Mouse (Mus musculus) heart, embryonic 12.5 days (tissue): ENCODE measurements around the gene Myh6. TPM values are rescaled to one million over a fixed set of nuclear protein-coding genes. Genes with fewer than 3 reads are reported as not detected.

ENCODE experiments used
- ATAC-seq: fragments of 200-750 bp; cut with Nextera tagmentation; 2 replicates; pipeline ENCODE4 v1.8.0; 2017; ENCODE audit warnings: moderate TSS enrichment, moderate library complexity; ENCODE audit not compliant: insufficient number of reproducible peaks, low FRiP score
- H3K27ac ChIP-seq: fragments of 300-500 bp; sonication (generic); 2 replicates; pipeline ENCODE4 v1.5.1; 2016; ENCODE audit warnings: mild to moderate bottlenecking, moderate library complexity; ENCODE audit not compliant: poor library complexity, severe bottlenecking
- H3K27me3 ChIP-seq: fragments of 300-500 bp; sonication (generic); replicated peaks from 2 replicates; pipeline ENCODE4 v1.6.1; 2016; ENCODE audit warnings: mild to moderate bottlenecking, moderate library complexity
- H3K36me3 ChIP-seq: fragments of 300-500 bp; sonication (generic); 2 replicates; pipeline ENCODE4 v1.6.1; 2016; ENCODE audit warnings: mild to moderate bottlenecking, moderate library complexity
- H3K4me1 ChIP-seq: fragments of 300-500 bp; sonication (generic); replicated peaks from 2 replicates; pipeline ENCODE4 v1.6.1; 2016; ENCODE audit warnings: mild to moderate bottlenecking
- H3K4me2 ChIP-seq: fragments of 300-500 bp; sonication (generic); 2 replicates; pipeline ENCODE4 v1.6.1; 2016; ENCODE audit warnings: mild to moderate bottlenecking, moderate library complexity
- H3K4me3 ChIP-seq: fragments of 300-500 bp; sonication (generic); 2 replicates; pipeline ENCODE4 v1.5.1; 2016; ENCODE audit warnings: mild to moderate bottlenecking
- H3K9ac ChIP-seq: fragments of 300-500 bp; sonication (generic); 2 replicates; pipeline ENCODE4 v1.6.1; 2016; ENCODE audit warnings: mild to moderate bottlenecking, moderate library complexity
- H3K9me3 ChIP-seq: fragments of 300-500 bp; sonication (generic); replicated peaks from 2 replicates; pipeline ENCODE4 v1.6.1; 2016; ENCODE audit warnings: mild to moderate bottlenecking, moderate library complexity
- WGBS: fragments of 180-500 bp; shearing (Covaris S2); methylation state at CpG from one replicate; pipeline ENCODE4 v1.1.7; 2016; 5-methylcytosine and 5-hydroxymethylcytosine counted together
- polyA plus RNA-seq: library from polyadenylated mRNA; unstranded; fragments of >200 nt; fragmentation: Nextera tagmentation; extraction: Ambion mirVana; gene quantifications from 2 replicates; pipeline ENCODE4 v1.2.1, GENCODE M21; 2016

Gene Myh6
- polyA plus RNA-seq = 2,737 and 2,858 TPM in 2 replicates

GRCm38 (mm10) chr14:54966320-54966977, at the start of gene Myh6:
Myh6 (minus strand) TSS chr14:54966927.
- H3K27ac ChIP-seq = peak within 1 kb of the TSS; percentile 94
- peak; percentile 55 for ATAC-seq
- H3K27me3 ChIP-seq = no peaks in the 10 kb centered on the region
- peak within 1 kb of the TSS; percentile 61 for H3K4me3 ChIP-seq
- no peaks in the 10 kb centered on the region for H3K9me3 ChIP-seq
- 41% methylated on average over 7 of the region's 7 CpGs for WGBS
- H3K36me3 ChIP-seq = peaks cover 46% of the 10 kb centered on the region
- H3K9ac ChIP-seq = peak within 1 kb of the TSS; percentile 88
- peaks cover 52% of the 10 kb centered on the region for H3K4me1 ChIP-seq
- peak within 1 kb of the TSS; percentile 68 for H3K4me2 ChIP-seq

- peak overlapping the region; percentile 59 for H3K4me3 ChIP-seq
- peak overlapping the region; percentile 83 for H3K4me2 ChIP-seq
- H3K9me3 ChIP-seq = peaks cover 3% of the 10 kb centered on the region
- H3K27me3 ChIP-seq = no peaks in the 10 kb centered on the region
- H3K4me1 ChIP-seq = peaks cover 6% of the 10 kb centered on the region; the same call in 1 of the 2 replicates
- peak; percentile 20; the same call in 1 of the 2 replicates for ATAC-seq
- WGBS = under 1% methylated on average over 17 of the region's 17 CpGs
- H3K36me3 ChIP-seq = peaks cover 25% of the 10 kb centered on the region
- peak overlapping the region; percentile 44; the same call in 1 of the 2 replicates for H3K27ac ChIP-seq
- peak overlapping the region; percentile 71 for H3K9ac ChIP-seq
Observed at GRCm38 (mm10) chr14:55015767-55016111, 49.0 kb upstream of the Myh6 start.

DNA sequence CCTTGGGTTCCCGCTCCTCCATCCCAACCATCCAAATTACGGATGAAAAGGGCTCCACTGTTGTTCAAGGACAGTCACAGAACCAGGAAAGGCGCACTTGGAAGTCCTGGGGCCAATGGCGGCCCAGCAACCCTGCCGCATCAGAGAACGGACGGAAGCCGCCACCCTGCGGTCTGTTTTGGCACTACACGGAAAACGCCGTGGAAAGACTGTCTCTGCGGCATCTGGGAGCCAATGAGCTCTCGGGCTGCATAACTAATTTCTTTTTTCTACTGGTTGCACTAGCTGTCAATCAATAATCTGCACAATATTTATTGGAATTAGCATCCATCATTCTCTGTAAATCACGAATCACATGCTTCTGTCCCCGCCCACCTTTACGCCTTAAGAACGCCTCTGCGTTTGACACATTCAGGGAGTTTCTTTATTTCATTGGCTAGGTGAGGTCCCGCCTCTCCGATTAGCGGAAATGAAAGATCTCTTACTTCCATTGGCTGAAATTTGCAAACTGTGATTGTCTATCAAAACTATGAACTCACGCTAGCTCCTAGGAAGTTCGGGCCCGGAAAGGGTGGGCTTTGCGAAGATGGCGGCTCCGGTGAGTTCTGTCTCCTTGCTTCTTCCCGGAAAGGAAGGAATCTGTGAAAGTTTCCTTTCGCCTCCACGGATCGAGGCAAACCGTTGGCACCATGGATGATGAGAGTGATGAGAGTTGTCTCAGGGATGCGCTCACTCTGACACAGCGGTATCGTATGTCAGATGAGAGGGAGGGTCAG, 48.5 kb upstream of the Myh6 start, which contains the start of gene Ngdn:
Ngdn (plus strand) TSS at position 464 of the 776 bp plus-strand sequence.
- peak within 1 kb of the TSS; percentile 71 for H3K9ac ChIP-seq
- peaks cover 20% of the 10 kb centered on the region for H3K36me3 ChIP-seq
- peaks cover 6% of the 10 kb centered on the region; the same call in 1 of the 2 replicates for H3K4me1 ChIP-seq
- H3K4me2 ChIP-seq = peak within 1 kb of the TSS; percentile 83
- H3K4me3 ChIP-seq = peak within 1 kb of the TSS; percentile 59
- H3K27me3 ChIP-seq = no peaks in the 10 kb centered on the region
- WGBS = under 1% methylated on average over 36 of the region's 36 CpGs
- ATAC-seq = peak; percentile 95
- H3K27ac ChIP-seq = peak within 1 kb of the TSS; percentile 96
- H3K9me3 ChIP-seq = peaks cover 3% of the 10 kb centered on the region

DNA sequence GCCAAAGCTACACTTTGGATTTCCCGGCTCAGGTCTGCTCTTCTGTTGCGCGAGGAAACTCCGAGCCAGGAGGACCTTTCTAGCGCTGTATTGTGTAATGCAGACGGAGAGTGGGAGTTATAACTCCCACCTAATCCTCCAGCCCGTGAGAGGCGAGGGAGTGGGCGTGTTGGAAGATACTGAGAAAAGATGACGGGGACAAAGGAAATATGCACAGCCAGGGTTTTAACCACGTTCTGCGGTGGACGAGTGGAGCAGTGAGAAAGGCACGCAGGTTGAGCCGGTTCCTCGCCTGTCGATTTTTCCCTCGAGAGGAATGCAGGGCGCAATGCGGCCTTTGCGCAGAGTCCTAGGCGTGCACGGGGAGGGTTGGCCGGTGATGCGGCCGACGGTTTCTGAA, 47.9 kb upstream of the Myh6 start:
- Histone ChIP-seq H3K27me3 (no peaks in the 10 kb centered on the region), H3K9me3 (peaks cover 3% of the 10 kb centered on the region), H3K27ac (peak overlapping the region; percentile 96), H3K4me1 (peaks cover 12% of the 10 kb centered on the region), H3K9ac (peak overlapping the region; percentile 71), H3K4me2 (peak overlapping the region; percentile 81), H3K4me3 (peak overlapping the region; percentile 54), H3K36me3 (peaks cover 19% of the 10 kb centered on the region)
- ATAC-seq = peak; percentile 60
- WGBS = under 1% methylated on average over 27 of the region's 27 CpGs

- 63% methylated on average over 4 of the region's 4 CpGs for WGBS
- no peak for ATAC-seq
- no peak overlapping the region for H3K27ac ChIP-seq
- no peak overlapping the region for H3K9ac ChIP-seq
- H3K27me3 ChIP-seq = peaks cover 6% of the 10 kb centered on the region
- H3K4me1 ChIP-seq = peaks cover 29% of the 10 kb centered on the region
- H3K4me3 ChIP-seq = no peak overlapping the region
- no peaks in the 10 kb centered on the region for H3K36me3 ChIP-seq
- H3K4me2 ChIP-seq = no peak overlapping the region
- H3K9me3 ChIP-seq = peaks cover 3% of the 10 kb centered on the region
Observed at GRCm38 (mm10) chr14:55011116-55011515, 44.4 kb upstream of the Myh6 start.

DNA sequence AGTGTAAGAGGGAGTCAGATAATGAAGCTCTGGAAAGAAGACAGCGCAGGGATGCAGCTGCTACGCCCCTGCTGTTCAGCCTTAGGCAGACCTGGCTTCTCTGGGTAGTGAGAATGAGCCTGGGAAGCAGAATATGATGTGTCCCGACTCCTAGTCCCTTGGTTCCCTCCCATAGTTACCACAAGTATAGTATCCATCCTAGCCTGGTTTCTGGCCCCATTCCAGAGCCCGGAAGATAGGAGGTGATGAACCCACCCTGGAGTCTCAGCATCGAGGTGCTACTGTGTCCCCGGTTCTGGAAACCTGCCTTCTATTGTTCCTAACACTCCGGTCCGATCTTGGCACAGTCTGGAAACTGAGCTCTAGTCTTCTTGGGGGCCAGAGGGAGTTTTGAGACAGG, 41.7 kb upstream of the Myh6 start:
- H3K4me2 ChIP-seq = no peak overlapping the region
- ATAC-seq = no peak
- no peaks in the 10 kb centered on the region for H3K36me3 ChIP-seq
- no peak overlapping the region for H3K4me3 ChIP-seq
- peaks cover 55% of the 10 kb centered on the region for H3K4me1 ChIP-seq
- WGBS = 71% methylated on average over 8 of the region's 8 CpGs
- H3K9ac ChIP-seq = no peak overlapping the region
- peaks cover 3% of the 10 kb centered on the region for H3K9me3 ChIP-seq
- H3K27ac ChIP-seq = peak overlapping the region; percentile 65
- H3K27me3 ChIP-seq = peaks cover 6% of the 10 kb centered on the region

DNA sequence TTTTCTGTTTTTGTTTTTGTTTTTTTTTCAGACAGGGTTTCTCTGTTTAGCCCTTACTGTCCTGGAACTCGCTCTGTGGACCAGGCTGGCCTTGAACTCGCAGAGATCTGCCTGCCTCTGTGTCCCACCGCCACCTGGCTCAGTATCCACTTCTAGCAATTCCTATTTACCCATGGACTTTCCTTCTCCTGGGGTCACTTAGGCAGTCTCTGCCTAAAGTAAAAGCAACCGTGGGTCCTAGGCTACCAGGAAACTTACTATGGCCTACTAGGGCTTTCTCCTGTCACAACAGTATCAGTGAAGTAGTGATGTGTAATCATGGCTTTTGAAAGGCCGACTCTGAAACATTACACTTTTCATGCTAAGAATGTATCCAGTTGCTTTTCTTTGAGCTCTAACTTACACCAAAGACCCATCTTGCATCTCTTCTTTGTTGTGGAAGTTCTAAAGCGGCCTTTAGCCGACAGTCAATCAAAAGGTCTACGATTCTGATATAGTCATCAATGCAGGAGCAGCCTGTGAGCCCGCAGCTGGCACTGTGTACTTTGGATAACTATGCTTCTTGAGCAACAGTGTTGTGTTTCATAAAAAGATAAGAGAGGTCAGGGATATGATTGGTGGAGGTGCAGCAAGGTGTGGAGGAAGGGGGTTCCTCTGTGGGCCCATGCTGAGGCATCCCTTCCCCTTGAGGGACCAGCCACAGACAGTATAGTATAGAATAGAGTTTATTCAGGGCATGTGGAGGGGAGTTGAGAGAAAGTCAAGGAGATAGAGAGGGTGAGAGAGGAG, 40.6 kb upstream of the Myh6 start:
- no peak overlapping the region for H3K4me2 ChIP-seq
- no peaks in the 10 kb centered on the region for H3K36me3 ChIP-seq
- H3K9ac ChIP-seq = no peak overlapping the region; the same call in 1 of the 2 replicates
- H3K4me3 ChIP-seq = no peak overlapping the region
- peaks cover 3% of the 10 kb centered on the region for H3K9me3 ChIP-seq
- no peak overlapping the region for H3K27ac ChIP-seq
- peaks cover 6% of the 10 kb centered on the region for H3K27me3 ChIP-seq
- WGBS = 83% methylated on average over 9 of the region's 9 CpGs
- peaks cover 66% of the 10 kb centered on the region for H3K4me1 ChIP-seq
- ATAC-seq = no peak

DNA sequence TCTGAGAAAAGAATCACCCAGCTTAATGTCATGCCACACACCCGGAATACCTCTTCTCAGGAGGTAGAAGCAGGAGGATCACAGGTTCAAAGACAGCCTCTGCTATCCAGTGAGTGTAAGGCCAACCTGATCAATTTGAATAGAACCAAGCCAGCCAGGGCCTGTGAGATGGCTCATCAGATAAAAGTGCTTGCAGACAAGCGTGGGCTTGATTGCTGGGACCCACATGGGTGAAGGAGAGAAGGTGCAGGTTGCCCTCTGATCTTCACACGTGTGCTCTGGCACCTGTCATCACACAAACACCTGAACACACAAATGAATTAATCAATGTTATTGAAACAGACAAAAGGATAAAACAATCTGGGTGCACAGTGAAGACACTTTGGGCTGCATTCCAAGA, 39.8 kb upstream of the Myh6 start:
- peaks cover under 1% of the 10 kb centered on the region; the same call in 1 of the 2 replicates for H3K36me3 ChIP-seq
- H3K9ac ChIP-seq = no peak overlapping the region

GRCm38 (mm10) chr14:55005967-55006366, 39.2 kb upstream of the Myh6 start:
- 84% methylated on average over 8 of the region's 8 CpGs for WGBS
- no peak overlapping the region for H3K4me3 ChIP-seq
- H3K4me2 ChIP-seq = peak overlapping the region; percentile 56; the same call in 1 of the 2 replicates
- peaks cover 6% of the 10 kb centered on the region for H3K36me3 ChIP-seq
- peaks cover 6% of the 10 kb centered on the region for H3K27me3 ChIP-seq
- H3K9me3 ChIP-seq = peaks cover 4% of the 10 kb centered on the region
- H3K9ac ChIP-seq = no peak overlapping the region
- peak overlapping the region; percentile 99 for H3K27ac ChIP-seq
- peaks cover 75% of the 10 kb centered on the region for H3K4me1 ChIP-seq
- no peak for ATAC-seq

More for the DNA sequence above, 39.8 kb upstream of the Myh6 start:
- Histone ChIP-seq H3K4me3 (no peak overlapping the region), H3K4me2 (no peak overlapping the region), H3K4me1 (peaks cover 72% of the 10 kb centered on the region), H3K9me3 (peaks cover 3% of the 10 kb centered on the region), H3K27ac (peak overlapping the region; percentile 18; the same call in 1 of the 2 replicates), H3K27me3 (peaks cover 6% of the 10 kb centered on the region)
- WGBS = 74% methylated on average over 3 of the region's 3 CpGs
- no peak for ATAC-seq

GRCm38 (mm10) chr14:55005506-55005905, 38.8 kb upstream of the Myh6 start:
- H3K27ac ChIP-seq = peak overlapping the region; percentile 99
- H3K27me3 ChIP-seq = peaks cover 6% of the 10 kb centered on the region
- peaks cover 4% of the 10 kb centered on the region; the same call in 1 of the 2 replicates for H3K9me3 ChIP-seq
- no peak for ATAC-seq
- peaks cover 80% of the 10 kb centered on the region for H3K4me1 ChIP-seq
- H3K9ac ChIP-seq = no peak overlapping the region
- peak overlapping the region; percentile 56 for H3K4me2 ChIP-seq
- WGBS = 33% methylated on average over 2 of the region's 2 CpGs
- no peak overlapping the region for H3K4me3 ChIP-seq
- peaks cover 7% of the 10 kb centered on the region for H3K36me3 ChIP-seq
